Mouse (Mus musculus) heart, embryonic 11.5 days (tissue): Measurements from ENCODE around the gene Cpox. TPM values are rescaled to one million over a fixed set of nuclear protein-coding genes. Genes with fewer than 3 reads are reported as not detected.

Experiments
- microRNA-seq: library from miRNA; unstranded; fragments of <30 nt; microRNA quantifications from one replicate; pipeline ENCODE4, GENCODE M21; 2016; ENCODE audit warnings: borderline number of aligned reads
- polyA plus RNA-seq: library from polyadenylated mRNA; unstranded; fragments of >200 nt; fragmentation: Nextera tagmentation; extraction: Ambion mirVana; gene quantifications from 2 replicates; pipeline ENCODE4 v1.2.1, GENCODE M21; 2014

Cpox gene
- polyA plus RNA-seq, 1 experiment from 2014 or later: 67.7 TPM

Small RNA genes lying within 50 kb of the gene (microRNA-seq; reads per million reads assigned to microRNA genes)
- gene Gm27564: not detected

Other genes starting within 250 kb of the Cpox start
- gene St3gal6, start 146.0 kb upstream of the Cpox start, polyA plus RNA-seq: 17.1 and 17.7 TPM in 2 replicates
- not detected in 2 replicates for gene Gm813, start 53.3 kb upstream of the Cpox start, polyA plus RNA-seq
- not detected in 2 replicates for gene E330017A01Rik, start 31.6 kb upstream of the Cpox start, polyA plus RNA-seq
- gene Gpr15, start 48.8 kb downstream of the Cpox start, polyA plus RNA-seq: not detected in 2 replicates
- gene Cldnd1, start 57.6 kb downstream of the Cpox start, polyA plus RNA-seq: 113 and 122 TPM in 2 replicates
- gene Olfr172, start 92.9 kb downstream of the Cpox start, polyA plus RNA-seq: not detected in 2 replicates
- gene Olfr173, start 130.0 kb downstream of the Cpox start, polyA plus RNA-seq: not detected in 2 replicates
- gene Olfr175-ps1, start 156.5 kb downstream of the Cpox start, polyA plus RNA-seq: not detected in 2 replicates
- not detected in 2 replicates for gene Olfr177, start 204.5 kb downstream of the Cpox start, polyA plus RNA-seq
- not detected in 2 replicates for gene Olfr178, start 221.8 kb downstream of the Cpox start, polyA plus RNA-seq